Mouse (Mus musculus): ENCODE data around the gene Kcnj9.

- TF ChIP-seq CTCF (IDR thresholded peaks at IDR 0.05; ENCODE audit: low read depth) (no peak), EP300 (IDR thresholded peaks at IDR 0.05; ENCODE audit: low read depth) (no peak)
Measured at GRCm38 (mm10) chr1:172329131-172329530, at the start of gene Kcnj9.

All from liver, embryonic 14.5 days (tissue).